Mouse (Mus musculus) liver, embryonic 14.5 days (tissue): ENCODE measurements around the gene Mansc4. TPM values are rescaled to one million over a fixed set of nuclear protein-coding genes. Genes with fewer than 3 reads are reported as not detected.

Experiments
- ATAC-seq: fragments of 200-750 bp; cut with Nextera tagmentation; 2 replicates; pipeline ENCODE4 v1.8.0; 2017; ENCODE audit warnings: moderate number of reproducible peaks, mild to moderate bottlenecking, moderate library complexity; ENCODE audit not compliant: insufficient read depth
- DNase-seq, 3 experiments: peaks; one replicate each; pipeline ENCODE4 v3.0.0-alpha.2; 2012 to 2013; ENCODE audit warnings: low read depth in 3 of 3, low spot score in 3 of 3
- H3K27ac ChIP-seq: fragments of 300-500 bp; sonication (generic); 2 replicates; pipeline ENCODE4 v1.5.1; 2014; ENCODE audit warnings: moderate library complexity, mild to moderate bottlenecking, control low read depth, inconsistent platforms
- H3K27me3 ChIP-seq: fragments of 300-500 bp; sonication (generic); 2 replicates; pipeline ENCODE4 v1.6.1; 2014; ENCODE audit warnings: mild to moderate bottlenecking, low read length, moderate library complexity; ENCODE audit not compliant: control insufficient read depth, insufficient read depth
- H3K36me3 ChIP-seq: fragments of 300-500 bp; sonication (generic); replicated peaks from 2 replicates; pipeline ENCODE4 v1.6.1; 2014; ENCODE audit warnings: low read depth; ENCODE audit not compliant: control insufficient read depth, insufficient read depth
- H3K4me1 ChIP-seq, 2 experiments: fragments of 200-500 bp in 1 of 2; fragments of 300-500 bp in 1 of 2; sonication (generic) in 1 of 2; replicated peaks; 2 replicates each; pipeline ENCODE4 v1.6.1; 2012 to 2014; ENCODE audit warnings: antibody characterized with exemption in 1 of 2, inconsistent platforms in 1 of 2, low read length in 1 of 2; ENCODE audit not compliant: control insufficient read depth in 2 of 2, insufficient read depth in 2 of 2
- H3K4me2 ChIP-seq: fragments of 300-500 bp; sonication (generic); 2 replicates; pipeline ENCODE4 v1.6.1; 2014; ENCODE audit warnings: low read depth, mild to moderate bottlenecking, control low read depth, moderate library complexity
- H3K4me3 ChIP-seq, 2 experiments: fragments of 200-500 bp in 1 of 2; fragments of 300-500 bp in 1 of 2; sonication (generic) in 1 of 2; 2 replicates each; pipeline ENCODE4 v1.5.1; 2012 to 2014; ENCODE audit warnings: low read depth in 2 of 2, low read length in 2 of 2, mild to moderate bottlenecking in 2 of 2, control low read depth in 1 of 2, inconsistent platforms in 1 of 2, moderate library complexity in 1 of 2; ENCODE audit not compliant: insufficient read depth in 1 of 2
- H3K9ac ChIP-seq: fragments of 300-500 bp; sonication (generic); replicated peaks from 2 replicates; pipeline ENCODE4 v1.6.1; 2014; ENCODE audit warnings: mild to moderate bottlenecking, control low read depth, moderate library complexity
- H3K9me3 ChIP-seq: fragments of 300-500 bp; sonication (generic); 2 replicates; pipeline ENCODE4 v1.6.1; 2016; ENCODE audit warnings: low read length, mixed read lengths; ENCODE audit not compliant: control insufficient read depth
- CTCF ChIP-seq: IDR thresholded peaks from 2 replicates; pipeline ENCODE4 v1.5.1; 2016; ENCODE audit warnings: antibody characterized with exemption, low read depth, control low read depth
- EP300 ChIP-seq: IDR thresholded peaks from 2 replicates; pipeline ENCODE4 v1.6.1; 2016; ENCODE audit warnings: antibody characterized with exemption, low read depth
- WGBS: fragments of 180-500 bp; shearing (Covaris S2); extraction: QIAGEN DNeasy Blood & Tissue Kit; methylation state at CpG from one replicate; pipeline ENCODE4 v1.1.7; 2014; ENCODE audit not compliant: insufficient replicate concordance; 5-methylcytosine and 5-hydroxymethylcytosine counted together
- polyA plus RNA-seq, 2 experiments: library from polyadenylated mRNA; depleted of rRNA in 1 of 2; stranded (reverse) in 1 of 2; unstranded in 1 of 2; fragments of >200 nt; fragmentation: Nextera tagmentation in 1 of 2; extraction: Ambion mirVana in 1 of 2; gene quantifications; 2 replicates each; pipeline versions ENCODE4 v1.2.1 to v1.2.3; 2012 to 2014

Mansc4 gene
- polyA plus RNA-seq, 2 experiments, result not detected

DNA sequence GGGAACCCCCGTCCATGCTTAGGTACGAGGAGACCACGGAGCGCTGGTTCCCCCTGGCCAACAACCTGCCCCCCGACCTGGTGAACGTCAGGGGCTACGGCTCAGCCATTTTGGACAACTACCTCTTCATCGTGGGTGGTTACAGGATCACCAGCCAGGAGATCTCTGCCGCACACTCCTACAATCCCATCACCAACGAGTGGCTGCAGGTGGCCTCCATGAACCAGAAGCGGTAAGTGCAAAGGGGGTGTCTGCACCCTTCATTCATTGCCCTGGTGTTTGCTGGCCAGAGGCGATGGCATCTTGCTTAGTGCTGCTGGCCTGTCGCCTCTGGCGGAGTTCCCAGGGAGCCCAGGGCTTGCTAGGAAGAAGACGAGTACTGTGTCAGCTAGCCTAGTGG, 5.3 kb upstream of the Mansc4 start:
- DNase-seq, result no peak

DNA sequence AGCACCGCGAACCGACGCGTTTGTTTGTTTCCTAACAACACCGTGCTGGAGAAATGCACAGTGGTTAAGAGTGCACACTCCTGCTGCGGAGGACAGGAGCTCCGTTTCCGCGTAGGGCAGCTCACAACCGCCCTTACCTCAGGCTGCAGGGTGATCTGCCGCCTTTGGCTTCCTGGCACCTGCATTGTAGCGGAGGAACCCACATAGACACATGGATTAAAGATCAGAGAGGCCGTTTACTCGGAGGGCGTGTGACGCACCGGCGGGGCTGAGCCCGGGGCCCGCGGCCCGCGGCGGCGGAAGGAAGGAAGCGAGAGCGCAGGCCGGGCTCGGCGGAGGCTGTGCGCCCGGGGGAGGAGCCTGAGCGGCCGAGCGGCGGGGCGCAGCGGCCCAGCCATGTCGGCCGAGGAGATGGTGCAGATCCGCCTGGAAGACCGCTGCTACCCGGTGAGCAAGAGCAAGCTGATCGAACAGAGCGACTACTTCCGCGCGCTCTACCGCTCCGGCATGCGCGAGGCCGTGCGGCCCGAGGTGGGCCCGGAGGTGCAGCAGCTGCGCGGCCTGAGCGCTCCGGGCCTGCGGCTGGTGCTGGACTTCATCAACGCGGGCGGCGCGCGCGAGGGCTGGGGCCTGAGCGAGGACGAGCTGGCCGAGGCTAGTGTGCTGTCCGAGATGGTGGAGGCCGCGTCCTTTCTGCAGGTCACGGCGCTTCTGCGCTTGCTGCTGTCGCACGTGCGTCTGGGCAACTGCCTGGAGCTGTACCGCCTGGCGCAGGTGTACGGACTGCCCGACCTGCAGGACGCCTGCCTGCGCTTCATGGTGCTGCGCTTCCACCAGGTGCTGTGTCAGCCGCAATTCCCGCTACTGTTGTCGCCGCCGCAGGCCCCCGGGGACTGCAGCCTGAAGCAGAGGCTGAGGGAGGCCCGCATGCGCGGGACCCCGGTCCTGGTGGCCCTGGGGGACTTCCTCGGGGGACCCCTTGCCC, 4.6 kb upstream of the Mansc4 start, which contains the start of gene Klhl42:
Klhl42 (plus strand) TSS at position 244 of the 985 bp plus-strand sequence.
- H3K27ac ChIP-seq, result no peak within 1 kb of the TSS
- H3K9me3 ChIP-seq, result no peaks in the 10 kb centered on the region
- H3K36me3 ChIP-seq, result no peaks in the 10 kb centered on the region; the same call in 1 of the 2 replicates
- peak within 1 kb of the TSS; percentile 61 to 68 for H3K4me3 ChIP-seq
- peak within 1 kb of the TSS; percentile 64 for H3K9ac ChIP-seq
- ATAC-seq (peak; percentile 87), DNase-seq (peak; percentile 26 to 29 (median 28))
- TF ChIP-seq EP300, result no peak
- TF ChIP-seq CTCF, result no peak
- H3K4me1 ChIP-seq, result peaks cover 2 to 15% of the 10 kb centered on the region in 2 experiments; a peak in 2 of 4 replicates
- peak within 1 kb of the TSS; percentile 78 for H3K4me2 ChIP-seq
- peaks cover 4% of the 10 kb centered on the region; the same call in 1 of the 2 replicates for H3K27me3 ChIP-seq
- whole genome bisulfite sequencing, result under 1% methylated on average over 98 of the region's 99 CpGs

More for the DNA sequence above, 5.3 kb upstream of the Mansc4 start:
- no peak for TF ChIP-seq CTCF
- no peak for TF ChIP-seq EP300
- peak overlapping the region; percentile 78 for H3K4me2 ChIP-seq
- H3K36me3 ChIP-seq, result no peaks in the 10 kb centered on the region; the same call in 1 of the 2 replicates
- H3K27me3 ChIP-seq, result no peaks in the 10 kb centered on the region
- 1% methylated on average over 15 of the region's 15 CpGs for WGBS
- ATAC-seq, result peak; percentile 1; the same call in 1 of the 2 replicates
- H3K4me1 ChIP-seq, result peaks cover 2 to 15% of the 10 kb centered on the region in 2 experiments; a peak in 2 of 4 replicates
- H3K9ac ChIP-seq, result peak overlapping the region; percentile 64
- H3K9me3 ChIP-seq, result no peaks in the 10 kb centered on the region
- H3K4me3 ChIP-seq, result peak overlapping the region; percentile 61 to 68
- no peak overlapping the region for H3K27ac ChIP-seq

DNA sequence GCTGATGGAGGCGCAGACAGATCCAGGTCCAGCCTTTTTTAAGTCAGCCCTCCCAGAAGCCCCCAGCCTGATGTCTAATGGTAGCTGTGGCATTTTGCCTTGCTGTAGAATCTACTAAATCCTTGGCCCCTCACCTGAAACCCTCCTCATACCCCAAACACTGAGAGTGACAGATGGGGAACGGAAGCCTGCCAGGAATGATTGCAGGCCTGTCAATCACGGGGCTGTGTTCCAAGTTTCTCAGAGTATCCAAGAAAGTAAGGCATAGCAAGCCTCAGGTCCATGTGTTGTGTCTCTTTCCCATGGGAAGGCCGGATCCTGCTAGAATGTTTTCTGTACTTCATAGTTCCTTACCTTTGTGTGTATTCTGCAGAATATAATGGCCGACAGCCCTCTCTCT, 3.4 kb upstream of the Mansc4 start:
- Histone ChIP-seq H3K9me3 (no peaks in the 10 kb centered on the region), H3K27me3 (peaks cover 5% of the 10 kb centered on the region; the same call in 1 of the 2 replicates), H3K36me3 (no peaks in the 10 kb centered on the region), H3K4me1 (peaks cover 2 to 15% of the 10 kb centered on the region in 2 experiments; a peak in 2 of 4 replicates), H3K27ac (no peak overlapping the region), H3K4me2 (peak overlapping the region; percentile 78), H3K9ac (no peak overlapping the region), H3K4me3 (no peak overlapping the region)
- no peak for DNase-seq
- WGBS, result 71% methylated on average over 5 of the region's 5 CpGs
- TF ChIP-seq CTCF (no peak), EP300 (no peak)
- no peak for ATAC-seq

DNA sequence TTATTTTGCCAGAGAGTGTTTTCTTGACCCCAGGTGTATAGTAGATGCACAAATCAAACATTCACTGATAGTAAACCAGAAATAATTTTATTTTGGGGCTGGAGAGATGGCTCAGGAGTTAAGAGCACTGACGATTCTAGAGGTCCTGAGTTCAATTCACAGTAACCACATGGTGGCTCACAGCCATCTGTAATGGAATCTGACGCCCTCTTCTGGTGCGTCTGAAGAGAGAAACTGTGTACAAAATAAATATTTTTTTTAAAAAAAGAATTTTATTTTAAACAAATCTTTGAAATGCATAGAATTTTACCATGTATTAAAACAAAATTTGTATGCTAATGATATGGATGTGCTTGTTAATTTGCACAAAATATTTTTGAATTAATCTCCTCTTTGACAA, 1.7 kb upstream of the Mansc4 start:
- Histone ChIP-seq H3K36me3 (no peaks in the 10 kb centered on the region), H3K27me3 (peaks cover 5% of the 10 kb centered on the region; the same call in 1 of the 2 replicates), H3K4me1 (peaks cover 2 to 12% of the 10 kb centered on the region in 2 experiments; a peak in 2 of 4 replicates), H3K9me3 (no peaks in the 10 kb centered on the region), H3K9ac (no peak overlapping the region), H3K4me2 (no peak overlapping the region), H3K27ac (no peak overlapping the region), H3K4me3 (no peak overlapping the region)
- 55% methylated on average over 3 of the region's 3 CpGs for WGBS
- no peak for TF ChIP-seq EP300
- no peak for TF ChIP-seq CTCF
- ATAC-seq (no peak), DNase-seq (no peak)

DNA sequence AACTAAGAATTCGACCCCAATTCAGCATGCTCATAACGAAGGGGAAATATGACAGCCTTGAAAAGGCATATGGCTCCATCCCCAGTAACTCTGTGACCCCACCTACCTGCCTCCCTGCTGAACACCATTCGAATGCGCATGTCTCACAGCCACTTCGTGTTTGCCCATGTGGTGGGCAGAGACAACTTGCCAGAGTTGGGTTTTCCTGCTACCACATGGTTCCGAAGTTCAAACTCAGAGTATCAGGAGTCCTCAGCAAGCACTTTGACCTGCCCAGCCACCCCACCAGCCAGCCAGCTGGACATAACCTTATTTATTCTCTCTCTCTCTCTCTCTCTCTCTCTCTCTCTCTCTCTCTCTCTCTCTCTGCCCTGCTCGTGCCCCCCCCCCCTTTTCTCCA, 904 bp upstream of the Mansc4 start:
- no peaks in the 10 kb centered on the region for H3K36me3 ChIP-seq
- H3K27ac ChIP-seq, result no peak overlapping the region
- TF ChIP-seq EP300 (no peak), CTCF (no peak)
- 46% methylated on average over 7 of the region's 7 CpGs for WGBS
- H3K4me2 ChIP-seq, result no peak overlapping the region
- ATAC-seq (no peak), DNase-seq (no peak)
- no peak overlapping the region for H3K9ac ChIP-seq
- peaks cover 5% of the 10 kb centered on the region; the same call in 1 of the 2 replicates for H3K27me3 ChIP-seq
- H3K9me3 ChIP-seq, result no peaks in the 10 kb centered on the region
- peaks cover 2 to 7% of the 10 kb centered on the region in 2 experiments; a peak in 2 of 4 replicates for H3K4me1 ChIP-seq
- no peak overlapping the region for H3K4me3 ChIP-seq
